Mouse (Mus musculus) frontal cortex, postnatal 14 days (tissue): ENCODE results near the gene Syk.
A peak's percentile ranks its signal among the peaks of the same experiment; 100 is the strongest.

Source experiments
- DNase-seq, 2 experiments: peaks; one replicate each; pipeline ENCODE4 v3.0.0; 2022; ENCODE audit warnings: low spot score in 2 of 2

Syk gene

DNA sequence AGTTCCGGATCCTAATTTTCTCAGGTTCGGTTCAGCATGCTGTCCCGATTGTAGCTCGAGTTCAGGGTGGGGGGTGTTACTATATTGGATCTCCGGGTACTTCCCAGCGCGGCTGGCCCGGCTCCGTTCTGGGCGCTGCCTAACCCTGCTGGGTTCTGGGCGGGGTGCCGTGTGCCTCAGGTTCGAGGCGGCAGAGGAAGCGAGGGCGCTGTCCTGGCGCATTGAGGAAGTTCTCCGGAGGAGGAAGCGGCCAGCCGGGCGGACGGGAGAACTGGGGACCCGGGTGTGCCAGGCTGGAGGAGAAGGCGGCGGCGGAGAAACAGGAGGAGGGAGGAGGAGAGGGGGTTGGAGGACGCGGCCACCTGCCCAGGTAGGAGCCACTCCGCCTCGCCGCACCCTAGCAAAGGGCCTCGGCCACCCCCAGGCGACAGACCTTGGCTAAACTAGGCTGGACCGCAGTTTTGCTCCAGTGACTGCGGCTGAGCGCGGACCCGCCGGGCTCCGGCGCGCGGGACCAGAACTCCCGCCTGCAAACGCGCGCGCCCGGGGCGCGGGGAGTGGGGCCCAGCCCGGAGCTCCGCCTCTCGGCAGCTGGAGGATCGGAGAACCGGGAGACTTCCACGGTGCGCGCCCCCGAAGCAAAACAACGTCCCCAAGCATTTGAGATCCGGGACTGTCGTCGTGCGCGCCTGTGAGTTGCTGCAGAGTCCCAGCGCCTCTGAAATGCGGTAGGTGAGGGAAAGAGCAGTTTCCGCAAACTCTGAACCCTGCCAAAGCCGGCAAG, at the start of gene Syk:
Gene Syk (plus strand): TSS at position 296 of the 784 bp plus-strand sequence.
- peak in 1 of 2 experiments; percentile 37 for DNase-seq

DNA sequence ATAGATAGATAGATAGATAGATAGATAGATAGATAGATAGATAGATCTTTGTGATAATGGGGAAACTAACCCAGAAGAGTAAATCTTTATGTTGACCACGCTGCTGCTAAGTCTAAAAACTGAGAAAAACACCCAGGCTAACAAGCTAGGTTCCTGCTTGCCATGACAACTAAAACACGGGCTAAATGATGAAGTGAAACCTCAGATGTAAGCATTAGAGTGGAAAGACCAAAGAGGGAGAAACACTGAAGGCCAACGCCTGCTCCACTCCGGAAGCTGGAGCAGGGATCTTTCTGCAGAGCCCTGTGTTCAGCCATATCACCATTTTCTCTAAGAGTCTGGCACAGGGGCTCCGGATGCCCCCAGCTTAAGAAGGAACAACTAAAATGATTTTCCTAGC, 49.3 kb upstream of the Syk start:
- DNase-seq, result no peak

GRCm38 (mm10) chr13:52535542-52535941, 47.4 kb upstream of the Syk start:
- no peak for DNase-seq

DNA sequence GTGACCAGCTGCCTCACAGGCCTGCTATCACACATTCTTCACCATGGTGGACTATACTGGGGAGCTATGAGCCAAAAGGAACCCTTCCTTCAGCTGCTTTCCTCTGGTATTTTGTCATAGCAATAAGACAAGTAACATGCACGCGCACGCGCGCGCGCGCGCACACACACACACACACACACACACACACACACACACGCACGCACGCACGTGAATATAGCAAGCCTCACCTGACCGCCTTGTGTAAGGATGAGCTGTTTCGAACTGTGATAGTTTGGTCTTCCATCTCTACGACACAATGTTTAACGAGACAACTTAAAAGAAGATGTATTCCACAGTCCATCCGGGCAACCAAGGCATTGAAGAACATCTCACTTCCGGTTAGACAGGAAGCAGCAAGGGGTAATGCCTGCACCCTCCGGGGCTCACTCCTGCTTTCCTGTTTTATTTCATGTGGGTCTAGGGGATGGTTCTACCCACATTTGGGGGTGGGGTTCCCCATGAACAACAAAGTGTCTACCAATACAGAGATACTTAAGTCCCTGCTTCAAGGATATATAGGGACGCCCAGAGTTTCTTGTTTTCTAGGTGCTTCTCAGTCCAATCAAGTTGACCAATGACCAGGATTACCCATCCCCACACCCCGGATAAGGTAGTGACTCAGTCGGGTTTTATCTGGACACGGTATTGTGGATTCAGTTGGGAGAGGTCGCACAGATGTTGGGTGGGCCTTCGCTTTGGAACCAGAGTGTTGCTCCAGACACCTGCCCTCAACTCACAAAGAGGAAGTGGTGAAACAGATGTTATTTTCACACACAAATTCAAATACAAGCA, 45.0 kb upstream of the Syk start:
- no peak for DNase-seq

DNA sequence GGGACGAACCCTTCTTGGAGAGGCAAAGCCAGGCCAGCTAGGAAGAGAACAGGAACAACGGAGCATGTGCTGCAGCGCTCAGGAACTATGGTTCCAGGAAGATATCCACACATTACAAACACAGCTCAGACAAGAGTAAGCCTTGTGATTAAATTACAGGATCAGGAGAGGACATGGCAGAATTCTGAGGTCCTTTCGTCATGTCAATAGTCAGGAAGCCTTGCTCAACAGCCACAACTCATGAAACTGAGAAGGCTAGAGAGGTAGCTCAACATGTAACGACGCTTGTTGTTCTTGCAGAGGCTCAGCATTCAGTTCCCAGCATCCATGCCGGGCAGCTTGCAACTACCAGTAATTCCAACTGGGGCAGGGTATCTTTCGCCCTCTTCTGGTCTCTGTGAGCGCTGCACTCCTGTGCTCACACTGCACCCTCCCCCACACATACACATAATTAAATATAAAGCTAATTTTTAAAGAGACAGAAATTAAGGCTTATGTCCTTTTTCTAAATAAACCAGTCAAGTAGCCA, 44.3 kb upstream of the Syk start:
- no peak for DNase-seq

GRCm38 (mm10) chr13:52539461-52539860, 43.5 kb upstream of the Syk start:
- no peak for DNase-seq

- no peak for DNase-seq
These were observed 41.5 kb upstream of the Syk start for GRCm38 (mm10) chr13:52541385-52542035.

- DNase-seq, result no peak
These were observed 40.9 kb upstream of the Syk start for GRCm38 (mm10) chr13:52542036-52542526.

GRCm38 (mm10) chr13:52542636-52543035, 40.3 kb upstream of the Syk start:
- no peak for DNase-seq

GRCm38 (mm10) chr13:52546288-52546687, 36.7 kb upstream of the Syk start:
- no peak for DNase-seq

DNA sequence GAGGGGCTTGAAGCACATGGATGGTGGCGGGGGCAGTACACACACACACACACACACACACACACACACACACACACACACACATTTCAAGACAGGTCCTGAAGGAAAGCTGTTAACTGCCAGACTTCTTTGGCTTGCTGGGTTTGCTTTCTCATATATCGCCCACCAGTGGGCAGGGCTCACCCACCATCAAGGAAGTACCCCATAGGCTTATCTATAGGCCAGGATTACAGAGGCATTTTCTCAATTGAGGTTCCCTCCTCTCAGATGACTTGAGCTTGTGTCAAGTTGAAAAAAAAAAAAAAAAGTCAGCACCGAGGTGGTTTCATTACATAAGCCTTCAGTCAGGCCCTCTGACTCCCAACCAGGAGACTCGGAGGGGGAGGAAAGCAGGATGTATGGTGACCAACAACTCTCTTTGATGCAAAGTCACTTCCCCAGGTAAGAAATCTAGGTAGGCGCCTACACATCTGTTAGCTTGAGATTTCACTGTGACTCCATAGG, 32.2 kb upstream of the Syk start:
- DNase-seq, result no peak

GRCm38 (mm10) chr13:52551275-52551674, 31.7 kb upstream of the Syk start:
- DNase-seq, result no peak

- DNase-seq, result no peak
These were observed 30.0 kb upstream of the Syk start for GRCm38 (mm10) chr13:52552822-52553477.

- no peak for DNase-seq
These were observed 28.3 kb upstream of the Syk start for GRCm38 (mm10) chr13:52554722-52555121.

DNA sequence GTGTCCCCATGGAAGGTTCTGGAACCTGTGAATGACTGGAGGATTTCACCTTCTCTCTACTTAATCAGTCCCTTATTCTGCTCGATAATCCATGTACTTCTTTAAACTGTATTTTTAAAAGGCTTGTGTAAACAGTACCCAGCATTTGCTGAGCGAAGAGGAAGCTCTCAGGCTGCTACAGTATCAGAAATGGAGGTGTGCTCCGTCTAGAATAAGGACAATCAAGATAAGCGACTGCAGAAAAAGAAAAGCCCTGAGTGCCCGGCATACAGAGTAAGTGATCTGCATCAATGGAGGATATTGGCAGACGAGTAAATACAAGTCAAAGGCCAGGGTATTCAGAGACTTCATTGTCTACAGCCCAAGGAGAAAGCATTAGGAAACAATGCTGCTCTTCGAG, 25.6 kb upstream of the Syk start:
- no peak for DNase-seq

- DNase-seq, result no peak
These were observed 21.4 kb upstream of the Syk start for GRCm38 (mm10) chr13:52561367-52562165.

GRCm38 (mm10) chr13:52562166-52562571, 20.8 kb upstream of the Syk start:
- DNase-seq, result no peak

DNA sequence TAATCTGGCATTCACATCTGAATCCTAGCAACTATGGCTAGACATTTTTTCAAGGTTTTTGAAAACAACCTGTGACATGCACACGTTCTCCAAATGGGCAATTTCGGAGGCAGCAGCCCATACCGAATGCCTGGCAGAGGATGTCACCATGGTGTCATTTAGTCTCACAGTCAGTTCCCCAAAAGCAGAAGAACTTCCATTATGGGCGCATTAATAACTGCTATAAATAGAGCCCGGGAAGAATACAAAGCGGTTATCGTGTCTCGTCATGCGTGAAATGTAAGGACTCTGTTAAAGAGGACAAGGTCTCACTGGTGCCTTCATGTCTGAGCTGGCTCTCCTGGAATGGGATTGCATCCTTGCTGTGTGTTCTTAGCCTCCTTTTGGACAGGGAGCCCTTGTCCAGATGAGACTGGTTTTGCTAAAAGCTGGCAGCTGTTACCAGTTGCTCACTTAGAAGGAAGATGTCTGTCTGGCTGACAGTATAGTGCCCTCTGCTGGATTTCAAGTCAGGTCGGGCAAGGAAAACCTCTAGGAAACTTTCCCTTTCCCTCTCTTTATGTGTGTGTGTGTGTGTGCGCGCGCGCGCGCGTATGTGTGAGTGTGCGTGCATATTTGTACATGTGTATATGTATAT, 17.8 kb upstream of the Syk start:
- no peak for DNase-seq

GRCm38 (mm10) chr13:52566188-52566760, 16.7 kb upstream of the Syk start:
- DNase-seq, result no peak

- no peak for DNase-seq
These were observed 16.2 kb upstream of the Syk start for GRCm38 (mm10) chr13:52566777-52567176.
